Mouse (Mus musculus): ENCODE results near the gene Man1c1. TPM values are rescaled to one million over a fixed set of nuclear protein-coding genes. Genes with fewer than 3 reads are reported as not detected.

The Man1c1 gene
- polyA plus RNA-seq, 1 experiment: 10.7 TPM

DNA sequence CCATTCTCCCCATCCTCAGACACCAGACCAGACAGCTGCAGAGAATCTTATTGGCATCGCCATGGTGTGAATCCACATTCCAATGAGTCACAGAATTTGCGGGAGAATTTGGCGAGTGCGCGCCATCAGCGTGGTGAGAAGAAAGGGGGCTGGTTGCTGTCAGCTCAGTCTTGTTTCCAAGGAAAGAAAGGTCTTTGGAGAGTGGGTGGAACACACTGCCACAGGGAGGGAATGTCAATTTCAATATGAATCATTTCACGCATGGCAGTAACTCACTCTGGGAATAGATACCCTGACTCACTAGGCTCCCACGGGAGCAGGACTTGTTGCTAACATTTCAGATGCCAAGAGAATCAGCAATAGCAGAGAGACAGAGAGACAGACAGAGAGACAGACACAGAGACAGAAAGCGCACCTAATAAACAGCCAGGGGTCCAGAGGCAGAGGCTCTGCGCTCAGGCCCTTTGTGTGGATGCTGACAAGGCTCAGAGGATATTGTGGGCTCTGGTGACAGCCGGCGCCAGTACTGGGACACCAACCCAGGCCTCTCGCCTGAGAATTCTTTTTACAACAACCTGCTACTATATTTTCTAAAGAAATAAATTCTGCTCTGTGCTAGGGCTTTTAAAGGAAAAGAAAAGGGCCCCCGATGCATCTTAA, 72.5 kb downstream of the Man1c1 start:
- peak; percentile 88 for DNase-seq (ENCODE audit: low read depth)
- TF ChIP-seq CTCF (IDR thresholded peaks at IDR 0.05; ENCODE audit: borderline replicate concordance, extremely low read depth, insufficient read depth, insufficient read length): no peak
- no peak for TF ChIP-seq POLR2A (IDR thresholded peaks at IDR 0.05; ENCODE audit: borderline replicate concordance, extremely low read depth, insufficient read depth, insufficient read length, poor library complexity, severe bottlenecking)

DNA sequence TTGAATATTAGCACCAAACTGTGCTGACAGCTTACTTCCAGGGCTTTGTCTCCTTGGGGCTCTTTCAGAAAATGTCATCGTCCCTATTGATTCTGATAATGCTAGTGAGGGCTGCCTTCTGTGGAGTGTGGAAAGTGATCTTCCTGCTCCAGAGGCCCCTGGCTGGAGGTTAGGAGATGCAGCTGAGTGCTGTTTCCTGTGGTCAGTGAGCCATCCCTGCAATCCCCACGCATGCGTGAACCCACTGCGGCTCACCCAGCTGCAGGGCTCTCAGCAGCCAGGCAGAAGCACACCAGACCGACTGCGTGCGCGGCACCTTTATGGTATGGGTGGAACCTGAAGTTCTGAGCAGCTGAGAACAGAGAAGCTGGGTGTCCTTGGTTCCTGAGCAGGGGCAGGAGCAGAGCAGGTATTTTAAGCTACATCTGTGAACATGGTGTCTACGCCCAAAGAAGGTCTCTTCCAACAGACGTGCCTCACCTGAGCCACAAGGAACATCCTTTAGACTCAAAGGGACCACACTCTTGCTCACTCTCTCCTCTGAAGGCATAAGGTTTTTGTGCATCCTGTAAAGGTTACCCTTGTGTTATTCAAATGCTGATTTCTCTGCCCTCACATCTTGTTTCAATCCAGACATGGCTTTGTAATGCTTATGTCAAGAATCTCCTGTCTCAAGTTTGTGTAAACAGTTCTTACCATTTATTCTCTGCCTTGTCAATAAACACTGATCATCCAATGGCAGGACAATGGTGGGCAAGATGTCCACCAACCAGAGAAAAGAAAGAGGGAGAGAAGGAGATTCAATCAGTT, 75.3 kb downstream of the Man1c1 start:
- no peak for DNase-seq (ENCODE audit: low read depth)
- TF ChIP-seq CTCF (IDR thresholded peaks at IDR 0.05; ENCODE audit: borderline replicate concordance, extremely low read depth, insufficient read depth, insufficient read length) (no peak), POLR2A (IDR thresholded peaks at IDR 0.05; ENCODE audit: borderline replicate concordance, extremely low read depth, insufficient read depth, insufficient read length, poor library complexity, severe bottlenecking) (no peak)

DNA sequence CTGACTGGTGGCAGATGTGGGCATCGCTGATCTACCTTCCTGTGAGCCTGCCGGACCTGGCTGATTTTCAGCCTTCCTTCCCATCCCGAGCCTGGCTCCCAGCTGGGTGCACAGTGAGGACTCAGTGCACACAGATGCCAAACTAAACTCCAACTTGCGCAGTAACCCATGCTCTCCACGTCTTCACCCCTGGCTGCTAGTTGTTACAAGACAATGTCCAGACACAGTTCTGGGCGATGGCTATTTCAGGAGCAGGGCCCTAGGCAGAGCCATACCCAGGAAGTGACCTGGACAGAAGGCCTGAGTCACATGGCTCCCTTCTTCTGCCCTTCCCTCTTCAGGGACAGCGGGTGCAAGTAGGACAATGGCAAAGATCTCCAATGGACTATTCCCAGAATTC, 76.0 kb downstream of the Man1c1 start:
- no peak for TF ChIP-seq POLR2A (IDR thresholded peaks at IDR 0.05; ENCODE audit: borderline replicate concordance, extremely low read depth, insufficient read depth, insufficient read length, poor library complexity, severe bottlenecking)
- TF ChIP-seq CTCF (IDR thresholded peaks at IDR 0.05; ENCODE audit: borderline replicate concordance, extremely low read depth, insufficient read depth, insufficient read length): no peak
- no peak for DNase-seq (ENCODE audit: low read depth)

DNA sequence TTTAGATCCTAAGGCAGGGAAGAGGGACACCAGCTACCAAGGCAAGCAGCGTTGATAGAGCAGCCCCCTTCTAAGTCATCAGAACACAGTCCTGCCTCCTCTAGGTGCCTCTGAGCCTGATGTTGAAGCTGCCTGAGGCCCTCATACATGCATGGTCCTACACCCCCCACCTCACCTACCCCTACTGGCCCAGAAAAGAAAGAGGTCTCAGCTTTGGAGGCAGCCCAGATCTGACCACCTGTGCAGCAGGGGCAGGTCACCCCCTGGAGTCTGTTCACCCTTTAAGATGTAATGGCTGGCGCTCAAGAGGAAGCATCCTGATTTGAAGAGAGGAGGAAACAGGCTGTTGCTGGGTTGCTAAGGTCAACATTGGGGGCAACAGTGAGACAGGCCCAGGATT, 77.2 kb downstream of the Man1c1 start:
- no peak for DNase-seq (ENCODE audit: low read depth)
- TF ChIP-seq CTCF (IDR thresholded peaks at IDR 0.05; ENCODE audit: borderline replicate concordance, extremely low read depth, insufficient read depth, insufficient read length) (no peak), POLR2A (IDR thresholded peaks at IDR 0.05; ENCODE audit: borderline replicate concordance, extremely low read depth, insufficient read depth, insufficient read length, poor library complexity, severe bottlenecking) (no peak)

DNA sequence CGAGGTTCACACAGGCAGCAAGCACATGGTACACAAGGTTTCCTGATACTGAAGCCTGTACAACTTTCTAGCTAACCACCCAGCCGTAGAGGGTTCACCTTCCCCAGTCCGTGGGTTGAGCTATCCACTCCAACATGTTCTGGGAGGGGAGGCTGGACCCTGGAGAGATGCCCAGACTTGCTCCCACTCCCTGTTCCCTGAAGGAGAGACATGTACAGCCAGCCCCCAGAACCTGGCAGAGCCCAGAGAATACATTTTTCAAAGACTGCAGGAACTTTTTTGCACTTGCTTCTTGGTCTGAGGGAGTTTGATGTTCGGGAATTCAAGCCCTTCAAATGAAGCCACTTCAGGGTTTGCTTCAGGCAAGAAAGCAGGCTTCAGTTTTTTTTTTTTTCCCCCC, 77.7 kb downstream of the Man1c1 start:
- no peak for TF ChIP-seq POLR2A (IDR thresholded peaks at IDR 0.05; ENCODE audit: borderline replicate concordance, extremely low read depth, insufficient read depth, insufficient read length, poor library complexity, severe bottlenecking)
- TF ChIP-seq CTCF (IDR thresholded peaks at IDR 0.05; ENCODE audit: borderline replicate concordance, extremely low read depth, insufficient read depth, insufficient read length): no peak
- no peak for DNase-seq (ENCODE audit: low read depth)

DNA sequence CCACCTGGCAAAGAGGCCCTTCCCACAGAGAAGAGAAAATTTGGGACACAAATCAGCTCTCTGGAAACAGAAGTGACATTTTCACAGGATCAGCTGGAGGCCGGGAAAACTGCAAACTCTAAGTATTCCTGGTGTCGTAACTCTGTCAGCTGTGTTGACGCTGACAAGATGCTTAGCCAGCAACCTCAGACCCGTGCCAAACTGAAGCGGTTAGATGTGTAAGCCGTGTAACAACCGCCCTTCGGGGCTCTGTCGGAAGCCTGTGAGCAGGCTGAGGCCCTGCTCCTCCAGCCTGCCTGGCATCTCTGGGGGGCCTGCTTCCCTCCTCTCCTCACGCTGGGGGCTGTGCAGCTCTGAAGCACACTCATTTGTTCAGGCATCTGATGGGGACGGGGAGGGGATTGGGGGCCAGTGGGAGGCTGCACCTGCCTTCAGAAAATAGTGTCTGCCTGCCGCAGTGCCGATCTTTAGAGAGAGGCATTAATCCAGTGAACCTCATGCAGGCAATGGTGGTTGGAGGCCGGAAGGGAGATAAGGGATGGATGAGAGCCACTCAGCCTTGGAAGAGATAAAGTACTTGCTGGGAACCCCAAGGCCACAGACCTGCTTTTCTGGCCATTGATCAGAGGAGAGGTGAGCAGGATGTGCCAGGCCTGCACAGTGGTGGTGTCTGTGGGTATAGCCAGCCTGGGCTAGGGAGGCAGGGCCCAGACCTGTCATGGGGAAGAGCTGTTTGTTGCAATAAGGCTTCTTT, 79.8 kb downstream of the Man1c1 start:
- DNase-seq (ENCODE audit: low read depth): peak; percentile 84
- TF ChIP-seq POLR2A (IDR thresholded peaks at IDR 0.05; ENCODE audit: borderline replicate concordance, extremely low read depth, insufficient read depth, insufficient read length, poor library complexity, severe bottlenecking) (no peak), CTCF (IDR thresholded peaks at IDR 0.05; ENCODE audit: borderline replicate concordance, extremely low read depth, insufficient read depth, insufficient read length) (no peak)

DNA sequence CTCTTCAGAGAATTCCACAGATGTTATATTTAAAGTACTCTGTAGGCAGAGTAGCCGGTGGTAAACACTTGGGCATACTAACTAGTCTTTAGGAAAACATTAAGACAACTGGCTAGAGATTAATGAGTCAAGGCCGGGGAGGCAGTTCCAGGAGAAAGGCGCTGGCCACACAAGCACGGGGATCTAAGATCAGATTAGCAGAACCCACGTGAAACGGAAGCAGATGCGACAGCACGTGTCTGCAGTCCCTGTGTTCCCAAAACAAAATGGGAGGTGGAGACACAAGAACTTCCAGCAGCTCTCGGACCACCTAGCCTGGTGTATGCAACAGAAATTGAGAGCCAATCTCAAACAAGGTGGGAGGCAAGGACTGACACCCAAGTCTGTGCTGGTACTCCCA, 82.4 kb downstream of the Man1c1 start:
- DNase-seq (ENCODE audit: low read depth): no peak
- TF ChIP-seq CTCF (IDR thresholded peaks at IDR 0.05; ENCODE audit: borderline replicate concordance, extremely low read depth, insufficient read depth, insufficient read length): no peak
- no peak for TF ChIP-seq POLR2A (IDR thresholded peaks at IDR 0.05; ENCODE audit: borderline replicate concordance, extremely low read depth, insufficient read depth, insufficient read length, poor library complexity, severe bottlenecking)

DNA sequence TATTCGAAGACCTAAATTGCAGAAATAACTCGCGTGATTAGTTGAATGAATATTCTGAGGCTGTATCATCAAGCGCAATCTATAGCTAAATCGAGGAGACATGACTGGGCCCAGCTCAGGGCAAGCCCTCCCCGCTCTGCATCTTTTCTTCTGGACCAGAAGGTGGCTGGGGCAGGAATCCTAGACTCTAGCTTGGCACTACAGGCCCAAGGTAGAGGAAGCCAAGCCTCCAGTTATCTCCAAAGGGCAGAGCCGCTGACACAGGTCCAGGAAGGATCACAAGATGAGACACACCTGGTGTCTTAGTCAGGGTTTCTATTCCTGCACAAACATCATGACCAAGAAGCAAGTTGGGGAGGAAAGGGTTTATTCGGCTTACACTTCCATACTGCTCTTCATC, 83.8 kb downstream of the Man1c1 start:
- no peak for DNase-seq (ENCODE audit: low read depth)
- TF ChIP-seq CTCF (IDR thresholded peaks at IDR 0.05; ENCODE audit: borderline replicate concordance, extremely low read depth, insufficient read depth, insufficient read length) (no peak), POLR2A (IDR thresholded peaks at IDR 0.05; ENCODE audit: borderline replicate concordance, extremely low read depth, insufficient read depth, insufficient read length, poor library complexity, severe bottlenecking) (no peak)

DNA sequence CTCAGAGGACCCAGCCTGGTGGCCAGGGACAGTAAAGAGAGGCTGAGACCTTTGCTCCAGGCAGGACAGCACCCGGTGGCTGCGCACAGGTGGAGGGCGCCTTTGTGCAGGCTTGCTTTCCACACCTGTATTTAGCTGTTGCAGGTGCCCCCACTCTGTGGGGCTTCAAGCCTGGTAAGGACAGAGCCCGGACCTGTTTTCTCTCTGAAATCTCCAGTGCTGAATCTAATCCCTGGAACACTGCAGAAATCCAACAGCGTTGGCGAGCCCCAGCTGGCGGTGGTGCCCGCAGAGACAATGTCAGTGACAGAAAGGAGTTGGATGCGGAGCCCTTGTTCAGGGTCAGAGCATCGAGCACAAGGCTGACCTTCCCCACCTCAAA, 84.6 kb downstream of the Man1c1 start:
- TF ChIP-seq CTCF (IDR thresholded peaks at IDR 0.05; ENCODE audit: borderline replicate concordance, extremely low read depth, insufficient read depth, insufficient read length) (no peak), POLR2A (IDR thresholded peaks at IDR 0.05; ENCODE audit: borderline replicate concordance, extremely low read depth, insufficient read depth, insufficient read length, poor library complexity, severe bottlenecking) (no peak)
- no peak for DNase-seq (ENCODE audit: low read depth)

DNA sequence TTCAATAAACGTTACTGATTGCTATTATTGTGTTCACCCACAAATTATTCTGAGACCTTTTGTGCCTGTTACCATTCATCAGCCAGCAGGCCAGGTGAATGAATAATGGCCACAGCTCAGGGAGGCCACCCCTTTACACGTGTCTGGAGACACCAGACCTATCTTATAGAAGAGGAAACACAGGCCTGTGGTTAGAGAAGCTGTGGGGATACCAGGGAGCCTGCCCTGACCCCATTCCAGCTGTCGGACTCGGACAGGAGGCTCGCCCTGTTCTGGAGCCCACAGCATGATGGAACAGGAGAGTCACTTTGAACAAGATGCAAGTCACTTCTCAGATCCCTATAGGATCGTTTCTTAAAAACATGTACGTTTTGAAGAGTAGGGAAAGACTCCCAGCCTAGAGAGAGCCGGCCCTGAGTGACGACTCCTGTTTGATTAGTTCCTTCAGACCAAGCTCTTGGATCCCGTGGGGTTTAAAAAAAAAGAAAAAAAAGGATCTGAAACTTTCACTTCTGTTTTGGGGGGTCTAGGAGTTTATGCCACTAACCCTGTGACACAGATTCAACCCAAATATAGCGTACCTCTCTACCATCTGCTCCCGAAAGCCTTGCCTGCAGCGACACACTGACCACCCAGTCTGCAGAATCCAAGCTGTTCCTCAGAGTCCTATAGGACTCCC, 85.1 kb downstream of the Man1c1 start:
- DNase-seq (ENCODE audit: low read depth): no peak
- TF ChIP-seq POLR2A (IDR thresholded peaks at IDR 0.05; ENCODE audit: borderline replicate concordance, extremely low read depth, insufficient read depth, insufficient read length, poor library complexity, severe bottlenecking): no peak
- TF ChIP-seq CTCF (IDR thresholded peaks at IDR 0.05; ENCODE audit: borderline replicate concordance, extremely low read depth, insufficient read depth, insufficient read length): no peak

DNA sequence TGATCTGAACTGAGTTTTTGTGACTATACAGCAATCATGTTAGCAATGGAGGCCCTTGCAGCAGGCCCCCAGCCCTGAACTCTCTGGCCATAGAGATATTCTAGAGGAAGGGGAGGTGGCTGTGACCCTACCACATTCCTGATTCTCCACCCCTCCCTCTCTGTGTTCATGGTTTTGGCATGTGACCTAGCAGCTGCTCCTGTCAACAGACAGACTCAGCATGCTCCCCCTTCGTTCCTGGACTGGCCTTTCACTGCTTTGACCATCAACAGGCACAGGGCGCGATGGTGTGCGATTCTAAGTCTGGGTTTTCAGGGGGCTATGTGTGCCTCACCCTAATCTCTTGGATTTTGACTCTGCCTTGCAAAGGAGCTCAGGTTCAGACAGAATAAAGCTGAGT, 86.3 kb downstream of the Man1c1 start:
- DNase-seq (ENCODE audit: low read depth): no peak

More for the DNA sequence above, 86.3 kb downstream of the Man1c1 start:
- TF ChIP-seq CTCF (IDR thresholded peaks at IDR 0.05; ENCODE audit: borderline replicate concordance, extremely low read depth, insufficient read depth, insufficient read length): no peak
- no peak for TF ChIP-seq POLR2A (IDR thresholded peaks at IDR 0.05; ENCODE audit: borderline replicate concordance, extremely low read depth, insufficient read depth, insufficient read length, poor library complexity, severe bottlenecking)

All from brain, embryonic 14.5 days (tissue).